Mouse (Mus musculus) erythroblast, embryonic 14.5 days (primary cell): Measurements from ENCODE around the gene Nmt2. TPM values are rescaled to one million over a fixed set of nuclear protein-coding genes. Genes with fewer than 3 reads are reported as not detected.
A peak's percentile ranks its signal among the peaks of the same experiment; 100 is the strongest.

ENCODE experiments used
- H3K27me3 ChIP-seq: 2 replicates; pipeline ENCODE4 v1.6.1; 2012; ENCODE audit warnings: inconsistent platforms; ENCODE audit not compliant: control insufficient read depth
- H3K36me3 ChIP-seq: 2 replicates; pipeline ENCODE4 v1.6.1; 2012; ENCODE audit warnings: mild to moderate bottlenecking, inconsistent platforms; ENCODE audit not compliant: control insufficient read depth
- H3K4me1 ChIP-seq: 2 replicates; pipeline ENCODE4 v1.6.1; 2012; ENCODE audit warnings: inconsistent platforms; ENCODE audit not compliant: control insufficient read depth
- H3K4me3 ChIP-seq: replicated peaks from 2 replicates; pipeline ENCODE3; 2012; ENCODE audit warnings: moderate library complexity, mild to moderate bottlenecking, inconsistent platforms
- H3K9me3 ChIP-seq: 2 replicates; pipeline ENCODE4 v1.6.1; 2012; ENCODE audit warnings: low read length, inconsistent platforms, mixed read lengths; ENCODE audit not compliant: control insufficient read depth
- GATA1 ChIP-seq: IDR thresholded peaks from 2 replicates; pipeline ENCODE4 v1.6.1; 2012; ENCODE audit warnings: low read length, inconsistent platforms, mixed read lengths
- TAL1 ChIP-seq: IDR thresholded peaks from 3 replicates; pipeline ENCODE4 v1.6.1; 2012; ENCODE audit warnings: low read length, inconsistent platforms, mixed read lengths
- polyA plus RNA-seq: library from polyadenylated mRNA; stranded (reverse); fragments of >175 nt; gene quantifications from 2 replicates; pipeline ENCODE4 v1.2.3, GENCODE M21; 2012

Gene Nmt2
- polyA plus RNA-seq, 1 experiment: 1.3 TPM

DNA sequence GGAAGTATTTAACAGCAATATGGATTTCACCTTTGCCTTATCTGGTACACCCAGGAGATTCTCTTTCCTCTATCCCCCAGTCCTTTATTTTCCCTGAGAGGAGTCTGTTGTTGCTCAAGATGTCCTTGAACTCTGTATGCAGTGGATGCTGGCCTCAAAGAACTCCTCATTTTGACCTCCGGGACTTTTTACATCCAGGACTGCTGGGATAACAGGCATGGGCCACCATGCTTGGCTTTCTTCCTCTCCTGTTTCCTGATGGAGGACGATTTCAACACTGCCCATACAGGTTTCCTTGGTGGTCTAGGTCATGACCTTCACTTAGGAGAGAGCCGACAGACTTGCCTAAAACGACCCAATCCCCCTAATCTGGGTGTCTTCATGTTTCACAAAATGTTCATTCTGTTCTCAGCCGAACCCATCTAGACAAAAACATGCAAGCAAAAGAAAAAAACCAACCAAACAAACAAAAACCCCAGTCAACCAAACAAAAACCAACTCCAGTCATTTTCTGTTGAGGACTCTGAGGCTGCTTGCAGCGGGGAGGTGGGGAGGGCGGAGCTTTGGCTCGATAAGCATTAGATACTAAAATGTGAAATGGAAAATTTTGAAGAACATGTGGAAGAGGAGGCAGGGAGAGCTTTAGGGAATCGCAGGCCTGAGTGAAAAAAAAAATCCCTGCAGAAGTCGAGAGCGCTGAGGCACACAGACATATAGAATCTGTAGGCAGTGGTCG, 978 bp upstream of the Nmt2 start:
- H3K9me3 ChIP-seq: no peaks in the 10 kb centered on the region
- H3K4me3 ChIP-seq: peak overlapping the region; percentile 96
- H3K4me1 ChIP-seq: peaks cover 35% of the 10 kb centered on the region
- no peaks in the 10 kb centered on the region; the same call in 1 of the 2 replicates for H3K36me3 ChIP-seq
- TF ChIP-seq TAL1: no peak
- no peak for TF ChIP-seq GATA1
- no peaks in the 10 kb centered on the region for H3K27me3 ChIP-seq

DNA sequence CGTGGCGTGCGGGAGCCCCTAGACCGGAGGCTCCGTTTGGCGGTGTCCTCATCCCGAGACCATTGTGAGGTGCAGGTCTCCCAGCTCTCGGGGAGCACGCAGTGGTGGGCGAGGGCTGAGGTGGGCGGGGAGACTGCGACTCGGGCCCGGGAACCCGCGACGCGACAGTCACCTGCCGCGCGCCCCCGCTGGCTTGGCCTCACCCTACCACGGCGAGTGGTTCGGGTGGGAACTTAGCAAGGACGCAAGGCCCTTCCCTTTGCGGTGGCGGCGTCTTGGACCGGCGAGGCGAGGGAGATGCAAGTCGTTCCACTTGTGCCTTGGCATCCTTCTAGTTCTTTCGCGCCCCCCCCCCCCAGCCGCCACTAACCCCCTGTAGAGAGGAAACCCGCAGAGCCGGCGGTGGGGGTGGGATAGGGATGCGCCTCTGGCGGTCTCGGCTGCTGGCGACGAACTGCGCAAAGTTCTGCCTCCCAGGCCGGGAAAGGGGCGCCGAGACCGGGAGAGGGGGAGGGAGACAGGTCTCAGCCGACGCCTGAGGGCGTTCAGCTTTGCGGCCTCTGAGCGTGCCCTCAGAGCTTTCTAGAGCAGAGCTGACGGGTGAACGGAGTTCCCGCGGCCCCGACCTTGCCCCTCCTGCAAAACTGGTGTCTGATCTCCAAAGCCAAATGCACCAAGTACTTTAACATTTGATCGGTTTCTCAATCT, 615 bp downstream of the Nmt2 start:
- TF ChIP-seq TAL1 (no peak), GATA1 (no peak)
- Histone ChIP-seq H3K4me3 (peak overlapping the region; percentile 96), H3K27me3 (no peaks in the 10 kb centered on the region), H3K4me1 (peaks cover 35% of the 10 kb centered on the region), H3K36me3 (no peaks in the 10 kb centered on the region; the same call in 1 of the 2 replicates), H3K9me3 (no peaks in the 10 kb centered on the region)

DNA sequence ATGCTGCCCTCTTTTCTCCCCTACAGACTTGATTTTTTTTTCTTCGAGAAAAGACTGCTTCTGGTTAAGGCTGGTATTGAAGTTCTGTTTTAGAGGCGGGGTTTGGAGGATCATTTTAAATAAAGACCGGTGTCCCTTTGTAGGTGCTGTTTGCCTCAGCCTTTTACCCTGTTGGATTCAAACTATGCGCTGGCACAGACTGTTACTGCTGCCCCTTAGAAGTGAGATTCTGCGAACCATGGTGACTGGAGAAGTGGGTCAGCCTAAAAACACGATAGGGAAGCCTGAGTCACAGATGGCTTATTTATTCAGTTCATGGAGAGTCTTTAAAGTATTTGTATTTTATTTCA, 1.1 kb downstream of the Nmt2 start:
- H3K36me3 ChIP-seq: no peaks in the 10 kb centered on the region; the same call in 1 of the 2 replicates
- TF ChIP-seq GATA1 (no peak), TAL1 (no peak)
- peaks cover 35% of the 10 kb centered on the region for H3K4me1 ChIP-seq
- peak overlapping the region; percentile 96 for H3K4me3 ChIP-seq
- H3K9me3 ChIP-seq: no peaks in the 10 kb centered on the region
- no peaks in the 10 kb centered on the region for H3K27me3 ChIP-seq

DNA sequence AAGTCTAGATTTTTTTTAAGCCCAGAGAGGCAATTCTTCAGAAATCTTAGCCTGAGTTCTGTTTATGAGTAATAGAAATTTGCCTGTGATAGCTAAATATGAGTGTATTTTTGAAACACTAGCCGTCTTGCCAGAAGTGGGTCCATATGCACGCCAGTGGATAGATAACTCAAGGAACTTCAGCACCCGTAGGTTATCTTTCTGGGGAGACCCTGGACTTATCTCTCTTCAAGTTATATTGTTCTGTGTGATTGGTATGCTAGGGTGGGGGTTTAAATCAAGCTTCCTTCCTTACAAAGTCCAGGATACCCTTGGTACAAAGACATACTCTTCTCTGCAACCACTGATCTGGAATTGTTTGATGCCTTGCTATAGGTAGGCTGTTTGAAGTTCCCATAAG, 1.7 kb downstream of the Nmt2 start:
- no peaks in the 10 kb centered on the region for H3K27me3 ChIP-seq
- H3K4me3 ChIP-seq: peak overlapping the region; percentile 96
- no peaks in the 10 kb centered on the region; the same call in 1 of the 2 replicates for H3K36me3 ChIP-seq
- H3K9me3 ChIP-seq: no peaks in the 10 kb centered on the region
- TF ChIP-seq GATA1 (no peak), TAL1 (no peak)
- H3K4me1 ChIP-seq: peaks cover 35% of the 10 kb centered on the region

DNA sequence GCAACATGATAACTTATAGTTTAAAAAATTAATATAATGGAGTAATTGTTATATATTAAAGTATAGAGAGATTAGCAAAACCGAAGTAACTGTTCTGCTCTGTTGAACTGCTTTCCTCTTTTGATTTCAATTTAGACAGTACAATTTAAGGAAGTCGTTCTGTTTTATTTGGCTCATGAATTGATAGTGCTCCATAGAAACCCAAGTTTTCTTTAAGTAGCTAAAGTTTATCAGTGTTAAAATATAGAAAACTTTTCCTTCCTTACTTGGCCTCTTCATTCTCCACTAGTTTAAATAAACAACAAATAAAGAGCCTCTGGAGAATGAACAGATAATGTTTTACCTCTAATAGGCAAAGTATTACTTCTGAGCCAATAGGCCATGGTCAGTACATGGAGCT, 2.2 kb downstream of the Nmt2 start:
- Histone ChIP-seq H3K4me1 (peaks cover 35% of the 10 kb centered on the region), H3K9me3 (no peaks in the 10 kb centered on the region), H3K4me3 (no peak overlapping the region), H3K27me3 (no peaks in the 10 kb centered on the region), H3K36me3 (no peaks in the 10 kb centered on the region; the same call in 1 of the 2 replicates)
- TF ChIP-seq GATA1: no peak
- no peak for TF ChIP-seq TAL1

DNA sequence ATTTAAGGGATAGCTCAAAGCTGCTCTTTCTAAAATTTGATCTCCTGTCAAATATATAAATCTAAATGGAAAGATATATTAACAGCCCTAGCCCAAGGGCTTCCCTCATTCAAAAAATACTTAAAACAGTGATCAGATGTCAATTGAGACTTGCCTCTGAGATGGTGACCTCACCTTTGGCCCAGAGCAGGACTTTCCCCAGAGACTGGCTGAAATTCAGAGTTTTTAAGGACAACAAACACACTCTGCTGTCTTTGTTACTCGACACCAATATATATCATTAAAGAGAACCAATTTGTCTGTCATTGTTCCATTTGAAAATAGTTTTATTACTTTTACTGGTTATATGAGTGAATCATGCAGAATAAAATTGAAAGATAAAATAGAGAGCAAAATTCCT, 5.6 kb downstream of the Nmt2 start:
- peaks cover 17% of the 10 kb centered on the region for H3K4me1 ChIP-seq

DNA sequence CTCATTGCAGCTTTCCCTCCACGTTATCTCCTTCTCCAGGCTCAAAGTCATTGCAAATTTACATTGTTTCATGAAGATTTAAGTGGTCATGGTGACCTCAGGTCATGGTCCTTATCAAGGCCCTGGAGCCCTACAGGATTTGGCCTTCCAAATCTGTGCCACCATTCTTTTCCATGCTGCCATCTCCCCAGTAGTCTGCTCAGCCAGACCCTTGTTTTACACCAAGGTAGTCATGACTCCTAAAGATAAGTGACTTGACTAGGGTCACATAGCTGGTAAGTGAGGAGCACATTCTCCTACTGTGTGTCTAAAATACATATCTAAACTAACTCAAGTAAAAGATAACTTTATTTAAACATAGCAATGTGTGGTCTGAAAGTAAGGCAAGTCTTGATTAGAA, 8.2 kb downstream of the Nmt2 start:
- no peak overlapping the region for H3K4me3 ChIP-seq
- no peaks in the 10 kb centered on the region for H3K27me3 ChIP-seq
- peaks cover 2% of the 10 kb centered on the region for H3K4me1 ChIP-seq
- H3K9me3 ChIP-seq: no peaks in the 10 kb centered on the region
- no peaks in the 10 kb centered on the region; the same call in 1 of the 2 replicates for H3K36me3 ChIP-seq
- no peak for TF ChIP-seq TAL1
- no peak for TF ChIP-seq GATA1

More for the DNA sequence above, 5.6 kb downstream of the Nmt2 start:
- Histone ChIP-seq H3K27me3 (no peaks in the 10 kb centered on the region), H3K36me3 (no peaks in the 10 kb centered on the region; the same call in 1 of the 2 replicates), H3K9me3 (no peaks in the 10 kb centered on the region), H3K4me3 (no peak overlapping the region)
- TF ChIP-seq GATA1 (no peak), TAL1 (no peak)

DNA sequence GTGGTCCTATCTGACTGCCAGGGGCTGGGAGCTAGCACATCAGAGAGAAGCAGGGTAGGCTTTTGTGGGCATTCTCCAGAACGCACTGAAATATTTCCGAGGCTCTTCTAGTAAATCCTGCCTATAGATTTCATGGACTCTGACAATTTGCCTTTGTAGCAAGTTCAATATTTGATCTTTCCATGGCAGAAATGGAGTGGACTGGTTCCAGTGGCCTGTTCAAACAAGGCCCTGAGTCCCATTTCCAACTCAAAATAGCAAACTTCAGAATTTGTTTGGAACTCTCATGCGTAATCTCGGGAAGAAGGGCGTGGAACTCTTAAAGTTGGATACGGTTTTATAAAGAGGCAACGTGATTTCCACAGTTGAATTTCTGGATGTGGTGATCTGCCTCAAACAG, 11.8 kb downstream of the Nmt2 start:
- H3K4me1 ChIP-seq: peaks cover 5% of the 10 kb centered on the region
- H3K36me3 ChIP-seq: no peaks in the 10 kb centered on the region
- TF ChIP-seq GATA1 (no peak), TAL1 (no peak)
- H3K27me3 ChIP-seq: no peaks in the 10 kb centered on the region
- no peaks in the 10 kb centered on the region for H3K9me3 ChIP-seq
- no peak overlapping the region for H3K4me3 ChIP-seq

DNA sequence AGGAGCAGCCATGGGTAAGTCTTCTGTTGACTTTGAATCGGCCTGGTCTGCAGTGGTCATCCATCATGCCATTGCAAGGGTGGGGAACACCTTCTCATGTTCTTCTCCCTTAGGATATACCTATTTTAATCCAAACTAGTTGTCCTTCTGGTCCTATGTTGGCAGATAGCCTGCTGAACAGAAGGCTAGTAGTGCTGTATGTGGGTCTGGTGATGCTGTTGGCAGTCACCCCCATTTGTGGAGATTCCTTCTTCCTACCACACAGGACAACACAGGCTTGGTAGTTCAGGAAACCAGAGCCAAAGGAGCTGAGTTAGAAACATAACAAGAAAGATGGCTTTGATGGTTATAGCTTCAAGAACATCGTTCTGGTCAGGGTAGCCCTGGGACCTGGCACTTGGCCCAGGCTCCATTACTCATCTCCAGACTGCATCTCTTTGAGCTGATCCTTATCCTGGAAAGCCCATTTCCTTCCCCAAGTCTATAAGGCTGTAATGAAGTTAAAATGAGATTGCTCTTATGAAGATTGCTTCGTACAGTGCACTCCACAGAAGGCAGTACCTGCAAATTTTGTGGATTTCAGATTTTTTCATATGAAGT, 21.5 kb downstream of the Nmt2 start:
- no peak overlapping the region for H3K4me3 ChIP-seq
- peaks cover 30% of the 10 kb centered on the region for H3K36me3 ChIP-seq
- no peaks in the 10 kb centered on the region for H3K9me3 ChIP-seq
- TF ChIP-seq GATA1: no peak
- TF ChIP-seq TAL1: no peak
- no peaks in the 10 kb centered on the region; the same call in 1 of the 2 replicates for H3K4me1 ChIP-seq
- H3K27me3 ChIP-seq: no peaks in the 10 kb centered on the region
